Mouse (Mus musculus) G1E-ER4 (cell line): ENCODE measurements around the gene Nfxl1. TPM values are rescaled to one million over a fixed set of nuclear protein-coding genes. Genes with fewer than 3 reads are reported as not detected.
"Not testable (repeated sequence)": the region's sequence is repeated elsewhere in the genome, so short reads cannot be mapped to it uniquely, and the experiment has no call there.

Experiments
- GATA1 ChIP-seq: IDR thresholded peaks from one replicate; pipeline ENCODE4 v1.8.0; 2012; ENCODE audit warnings: low read length, inconsistent platforms
- polyA plus RNA-seq: library from polyadenylated mRNA; stranded (reverse); fragments of >175 nt; gene quantifications from 2 replicates; pipeline ENCODE4 v1.2.3, GENCODE M21; 2012

The Nfxl1 gene
- 9.7 and 15.3 TPM in 2 replicates for polyA plus RNA-seq

- TF ChIP-seq GATA1: no peak
These were observed at the start of gene Nfxl1 for GRCm38 (mm10) chr5:72559544-72560049. TSS of gene Nfxl1 (minus strand) at chr5:72559684.

GRCm38 (mm10) chr5:72603138-72603537 lies 43.7 kb upstream of the Nfxl1 start:
- no peak for TF ChIP-seq GATA1

GRCm38 (mm10) chr5:72601006-72601405 lies 41.5 kb upstream of the Nfxl1 start:
- TF ChIP-seq GATA1: no peak

GRCm38 (mm10) chr5:72587192-72587681 lies 27.8 kb upstream of the Nfxl1 start, which contains the start of gene Gm5868:
TSS of gene Gm5868 (minus strand) at chr5:72587551.
- no peak for TF ChIP-seq GATA1

- TF ChIP-seq GATA1: not testable (repeated sequence)
These were observed 21.5 kb upstream of the Nfxl1 start, which contains the start of gene Zar1 for GRCm38 (mm10) chr5:72580970-72581332. TSS of gene Zar1 (minus strand) at chr5:72581254.

- TF ChIP-seq GATA1: no peak
These were observed 6.1 kb upstream of the Nfxl1 start for GRCm38 (mm10) chr5:72565621-72566020.

- no peak for TF ChIP-seq GATA1
These were observed 1.6 kb upstream of the Nfxl1 start for GRCm38 (mm10) chr5:72560976-72561628.

- no peak for TF ChIP-seq GATA1
These were observed 563 bp downstream of the Nfxl1 start for GRCm38 (mm10) chr5:72558716-72559526.

- no peak for TF ChIP-seq GATA1
These were observed 3.2 kb downstream of the Nfxl1 start for GRCm38 (mm10) chr5:72556245-72556644.

- no peak for TF ChIP-seq GATA1
These were observed 8.3 kb downstream of the Nfxl1 start for GRCm38 (mm10) chr5:72551209-72551608.

- no peak for TF ChIP-seq GATA1
These were observed 30.6 kb downstream of the Nfxl1 start for GRCm38 (mm10) chr5:72528896-72529295.

- no peak for TF ChIP-seq GATA1
These were observed 45.7 kb downstream of the Nfxl1 start for GRCm38 (mm10) chr5:72513808-72514207.

GRCm38 (mm10) chr5:72505740-72506139 lies 53.7 kb downstream of the Nfxl1 start:
- no peak for TF ChIP-seq GATA1

GRCm38 (mm10) chr5:72503531-72504523 lies 55.7 kb downstream of the Nfxl1 start, which contains the start of gene Corin:
TSS of gene Corin (minus strand) at chr5:72504473.
- TF ChIP-seq GATA1: no peak

GRCm38 (mm10) chr5:72502778-72503177 lies 56.7 kb downstream of the Nfxl1 start:
- TF ChIP-seq GATA1: no peak

GRCm38 (mm10) chr5:72501763-72502162 lies 57.7 kb downstream of the Nfxl1 start:
- no peak for TF ChIP-seq GATA1
